Mouse (Mus musculus) lung, embryonic 16.5 days (tissue): ENCODE measurements around the gene Clec4a1. TPM values are rescaled to one million over a fixed set of nuclear protein-coding genes. Genes with fewer than 3 reads are reported as not detected.

Source experiments
- ATAC-seq: fragments of 200-750 bp; cut with Nextera tagmentation; 2 replicates; pipeline ENCODE4 v1.8.0; 2017; ENCODE audit warnings: low read depth, mild to moderate bottlenecking, moderate library complexity
- H3K27ac ChIP-seq: fragments of 300-500 bp; sonication (generic); 2 replicates; pipeline ENCODE4 v1.5.1; 2014; ENCODE audit warnings: mild to moderate bottlenecking, control low read depth, low read length
- H3K27me3 ChIP-seq: fragments of 300-500 bp; sonication (generic); 2 replicates; pipeline ENCODE4 v1.6.1; 2014; ENCODE audit warnings: low read depth, low read length, mixed read lengths; ENCODE audit not compliant: control insufficient read depth, insufficient read depth
- H3K36me3 ChIP-seq: fragments of 300-500 bp; sonication (generic); 2 replicates; pipeline ENCODE4 v1.6.1; 2014; ENCODE audit warnings: low read length; ENCODE audit not compliant: control insufficient read depth, insufficient read depth
- H3K4me1 ChIP-seq: fragments of 300-500 bp; sonication (generic); replicated peaks from 2 replicates; pipeline ENCODE4 v1.6.1; 2014; ENCODE audit warnings: low read length, mixed read lengths; ENCODE audit not compliant: control insufficient read depth, insufficient read depth
- H3K4me2 ChIP-seq: fragments of 300-500 bp; sonication (generic); 2 replicates; pipeline ENCODE4 v1.6.1; 2014; ENCODE audit warnings: low read depth, low read length, control low read depth
- H3K4me3 ChIP-seq: fragments of 300-500 bp; sonication (generic); 2 replicates; pipeline ENCODE4 v1.5.1; 2014; ENCODE audit warnings: mild to moderate bottlenecking, low read length, control low read depth
- H3K9ac ChIP-seq: fragments of 300-500 bp; sonication (generic); 2 replicates; pipeline ENCODE4 v1.6.1; 2014; ENCODE audit warnings: low read length, control low read depth
- H3K9me3 ChIP-seq: fragments of 300-500 bp; sonication (generic); 2 replicates; pipeline ENCODE4 v1.6.1; 2016; ENCODE audit warnings: low read length; ENCODE audit not compliant: control insufficient read depth
- WGBS: fragments of 180-500 bp; shearing (Covaris S2); extraction: QIAGEN DNeasy Blood & Tissue Kit; methylation state at CpG from one replicate; pipeline ENCODE4 v1.1.7; 2014; 5-methylcytosine and 5-hydroxymethylcytosine counted together
- polyA plus RNA-seq: library from polyadenylated mRNA; unstranded; fragments of >200 nt; fragmentation: Nextera tagmentation; extraction: Ambion mirVana; gene quantifications from 2 replicates; pipeline ENCODE4 v1.2.1, GENCODE M21; 2015

Clec4a1 gene
- 2.4 and 2.7 TPM in 2 replicates for polyA plus RNA-seq

- ATAC-seq: no peak
- Histone ChIP-seq H3K4me2 (no peak within 1 kb of the TSS), H3K27ac (no peak within 1 kb of the TSS), H3K9ac (no peak within 1 kb of the TSS), H3K4me3 (no peak within 1 kb of the TSS), H3K4me1 (no peaks in the 10 kb centered on the region), H3K27me3 (no peaks in the 10 kb centered on the region), H3K36me3 (no peaks in the 10 kb centered on the region), H3K9me3 (no peaks in the 10 kb centered on the region)
- WGBS: 40% methylated on average over 4 of the region's 4 CpGs
Measured at GRCm38 (mm10) chr6:122921451-122921850, at the start of gene Clec4a1. TSS of gene Clec4a1 (plus strand) at chr6:122921848.

GRCm38 (mm10) chr6:122872800-122873199 lies 48.8 kb upstream of the Clec4a1 start:
- Histone ChIP-seq H3K27ac (no peak overlapping the region), H3K4me2 (no peak overlapping the region), H3K4me3 (no peak overlapping the region), H3K9me3 (no peaks in the 10 kb centered on the region; the same call in 1 of the 2 replicates), H3K36me3 (peaks cover 3% of the 10 kb centered on the region; the same call in 1 of the 2 replicates), H3K27me3 (no peaks in the 10 kb centered on the region; the same call in 1 of the 2 replicates), H3K9ac (no peak overlapping the region), H3K4me1 (peaks cover 8% of the 10 kb centered on the region)
- WGBS: 97% methylated on average over 5 of the region's 5 CpGs
- ATAC-seq: no peak

- no peaks in the 10 kb centered on the region; the same call in 1 of the 2 replicates for H3K27me3 ChIP-seq
- peak; percentile 97 for ATAC-seq
- peak within 1 kb of the TSS; percentile 91 for H3K9ac ChIP-seq
Measured at GRCm38 (mm10) chr6:122873871-122874719, 47.6 kb upstream of the Clec4a1 start, which contains the start of gene Necap1. TSS of gene Necap1 (plus strand) at chr6:122874474.

GRCm38 (mm10) chr6:122874720-122875389 lies 46.8 kb upstream of the Clec4a1 start:
- H3K36me3 ChIP-seq: peaks cover 3% of the 10 kb centered on the region; the same call in 1 of the 2 replicates
- H3K27me3 ChIP-seq: no peaks in the 10 kb centered on the region; the same call in 1 of the 2 replicates
- ATAC-seq: peak; percentile 76
- H3K4me2 ChIP-seq: peak overlapping the region; percentile 70
- WGBS: under 1% methylated on average over 31 of the region's 31 CpGs
- peaks cover 8% of the 10 kb centered on the region for H3K4me1 ChIP-seq
- H3K9me3 ChIP-seq: no peaks in the 10 kb centered on the region; the same call in 1 of the 2 replicates
- H3K27ac ChIP-seq: peak overlapping the region; percentile 85
- peak overlapping the region; percentile 91 for H3K9ac ChIP-seq
- peak overlapping the region; percentile 91 for H3K4me3 ChIP-seq

More at GRCm38 (mm10) chr6:122873871-122874719, 47.6 kb upstream of the Clec4a1 start, which contains the start of gene Necap1:
- peak within 1 kb of the TSS; percentile 85 for H3K27ac ChIP-seq
- H3K4me1 ChIP-seq: peaks cover 8% of the 10 kb centered on the region
- peaks cover 3% of the 10 kb centered on the region; the same call in 1 of the 2 replicates for H3K36me3 ChIP-seq
- no peaks in the 10 kb centered on the region; the same call in 1 of the 2 replicates for H3K9me3 ChIP-seq
- H3K4me3 ChIP-seq: peak within 1 kb of the TSS; percentile 91
- H3K4me2 ChIP-seq: peak within 1 kb of the TSS; percentile 70
- 6% methylated on average over 43 of the region's 43 CpGs for WGBS

GRCm38 (mm10) chr6:122879141-122879735 lies 42.4 kb upstream of the Clec4a1 start:
- H3K27ac ChIP-seq: no peak overlapping the region
- 73% methylated on average over 7 of the region's 7 CpGs for WGBS
- H3K36me3 ChIP-seq: peaks cover 31% of the 10 kb centered on the region
- H3K4me1 ChIP-seq: peaks cover 8% of the 10 kb centered on the region
- no peaks in the 10 kb centered on the region for H3K9me3 ChIP-seq
- H3K4me2 ChIP-seq: no peak overlapping the region
- no peak overlapping the region for H3K9ac ChIP-seq
- no peak for ATAC-seq
- H3K4me3 ChIP-seq: no peak overlapping the region
- H3K27me3 ChIP-seq: no peaks in the 10 kb centered on the region

GRCm38 (mm10) chr6:122879781-122880505 lies 41.7 kb upstream of the Clec4a1 start:
- no peak overlapping the region for H3K4me3 ChIP-seq
- H3K27me3 ChIP-seq: no peaks in the 10 kb centered on the region
- no peak overlapping the region for H3K4me2 ChIP-seq
- H3K4me1 ChIP-seq: peaks cover 8% of the 10 kb centered on the region
- H3K9ac ChIP-seq: no peak overlapping the region
- no peak overlapping the region for H3K27ac ChIP-seq
- H3K9me3 ChIP-seq: no peaks in the 10 kb centered on the region
- peaks cover 36% of the 10 kb centered on the region for H3K36me3 ChIP-seq
- ATAC-seq: no peak
- WGBS: 71% methylated on average over 7 of the region's 7 CpGs

- no peak for ATAC-seq
- H3K27me3 ChIP-seq: no peaks in the 10 kb centered on the region
- 88% methylated on average over 12 of the region's 12 CpGs for WGBS
Measured at GRCm38 (mm10) chr6:122881287-122881686, 40.4 kb upstream of the Clec4a1 start.

DNA sequence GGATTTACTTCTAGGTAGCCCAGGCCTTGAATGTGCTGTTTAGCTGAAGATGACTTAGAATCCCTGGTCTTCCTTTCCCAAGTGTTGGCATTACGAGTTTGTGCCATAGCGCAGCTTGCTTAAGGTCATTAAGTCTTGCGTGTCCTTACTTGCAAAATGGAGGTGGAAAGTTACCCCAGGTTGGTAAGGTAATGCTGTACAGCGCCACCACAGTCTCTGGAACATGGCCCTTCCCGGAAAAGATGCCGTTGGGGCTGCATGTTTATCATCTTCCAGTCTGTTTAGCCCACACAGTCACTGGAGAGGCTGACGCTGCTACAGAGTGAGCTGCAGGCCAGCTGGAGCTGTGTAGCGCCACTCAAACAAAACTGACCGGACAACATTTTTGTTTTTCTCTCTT lies 38.0 kb upstream of the Clec4a1 start:
- H3K4me1 ChIP-seq: no peaks in the 10 kb centered on the region
- H3K27ac ChIP-seq: no peak overlapping the region
- no peaks in the 10 kb centered on the region for H3K27me3 ChIP-seq
- H3K4me3 ChIP-seq: no peak overlapping the region
- H3K9me3 ChIP-seq: no peaks in the 10 kb centered on the region
- ATAC-seq: no peak
- no peak overlapping the region for H3K9ac ChIP-seq
- H3K36me3 ChIP-seq: peaks cover 63% of the 10 kb centered on the region
- WGBS: 89% methylated on average over 9 of the region's 9 CpGs
- H3K4me2 ChIP-seq: no peak overlapping the region

More at GRCm38 (mm10) chr6:122881287-122881686, 40.4 kb upstream of the Clec4a1 start:
- peaks cover 44% of the 10 kb centered on the region for H3K36me3 ChIP-seq
- H3K9ac ChIP-seq: no peak overlapping the region
- H3K4me2 ChIP-seq: no peak overlapping the region
- no peaks in the 10 kb centered on the region for H3K4me1 ChIP-seq
- no peak overlapping the region for H3K27ac ChIP-seq
- no peaks in the 10 kb centered on the region for H3K9me3 ChIP-seq
- no peak overlapping the region for H3K4me3 ChIP-seq
